Mouse (Mus musculus): ENCODE data around the gene Tet1.

- TF ChIP-seq EP300 (IDR thresholded peaks at IDR 0.05; ENCODE audit: insufficient read depth, low read depth, low read length) = no peak
- peak; percentile 82 for TF ChIP-seq CTCF (IDR thresholded peaks at IDR 0.05; ENCODE audit: low read depth, low read length)
These were observed 27.6 kb downstream of the Tet1 start for GRCm38 (mm10) chr10:62881211-62881610.

All from ES-Bruce4 (cell line).